Mouse (Mus musculus): ENCODE data around the gene Peli1. TPM values are rescaled to one million over a fixed set of nuclear protein-coding genes. Genes with fewer than 3 reads are reported as not detected.
A peak's percentile ranks its signal among the peaks of the same experiment; 100 is the strongest.

Peli1 gene
- total RNA-seq, 2 experiments from 2014 or later: 17.5 to 26.2 TPM

GRCm38 (mm10) chr11:21091428-21092405, 626 bp downstream of the Peli1 start:
- ATAC-seq (replicated peaks; ENCODE audit: low FRiP score, poor library complexity, severe bottlenecking): peak; percentile 56

- no peak for ATAC-seq (replicated peaks; ENCODE audit: low FRiP score, poor library complexity, severe bottlenecking)
Observed at GRCm38 (mm10) chr11:21092621-21093020, 1.5 kb downstream of the Peli1 start.

GRCm38 (mm10) chr11:21093081-21093815, 2.2 kb downstream of the Peli1 start:
- no peak for ATAC-seq (replicated peaks; ENCODE audit: low FRiP score, poor library complexity, severe bottlenecking)

DNA sequence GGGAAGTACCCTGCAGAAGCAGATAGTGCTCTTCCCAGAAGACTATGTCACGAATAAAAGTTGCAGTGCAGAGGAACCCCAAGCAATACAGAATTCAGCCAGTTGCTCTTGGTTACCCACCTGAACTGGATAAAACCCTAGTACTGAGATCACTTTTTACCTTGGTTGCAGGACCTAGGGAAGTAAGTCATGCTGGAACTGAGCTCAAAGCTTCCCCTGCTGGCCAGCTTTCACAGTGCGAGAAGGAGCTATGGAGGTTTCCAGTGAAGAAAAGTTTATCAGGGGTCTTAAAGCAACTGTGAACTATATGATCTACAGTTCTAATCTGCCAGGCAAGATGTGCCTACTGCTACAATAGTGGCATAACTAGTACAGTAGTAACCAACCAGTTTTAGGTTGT, 5.5 kb downstream of the Peli1 start:
- ATAC-seq (replicated peaks; ENCODE audit: low FRiP score, poor library complexity, severe bottlenecking): 0 out of 2 replicates have a peak, but pooled peaks have one; percentile 34

DNA sequence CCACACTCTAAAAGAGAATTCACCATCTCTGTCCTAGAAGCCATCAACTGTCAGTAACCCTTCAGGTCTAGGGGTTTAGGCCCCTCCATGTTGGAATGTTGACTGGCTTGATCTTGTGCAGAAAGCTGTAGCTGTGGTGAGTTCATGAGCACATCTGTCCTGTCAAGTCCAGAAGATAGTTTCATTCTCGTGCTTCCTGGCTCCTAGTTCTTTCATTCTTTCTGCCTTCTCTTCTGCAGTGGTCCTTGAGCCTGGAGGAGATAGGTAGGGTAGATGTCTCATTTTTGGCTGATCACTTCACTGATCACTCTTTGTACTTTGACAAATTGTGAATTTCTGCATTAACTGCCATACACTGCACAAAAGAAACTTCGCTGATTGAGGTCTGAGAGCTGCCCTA, 7.4 kb downstream of the Peli1 start:
- no peak for ATAC-seq (replicated peaks; ENCODE audit: low FRiP score, poor library complexity, severe bottlenecking)

- ATAC-seq (replicated peaks; ENCODE audit: low FRiP score, poor library complexity, severe bottlenecking): no peak
Observed at GRCm38 (mm10) chr11:21100704-21101103, 9.6 kb downstream of the Peli1 start.

- ATAC-seq (replicated peaks; ENCODE audit: low FRiP score, poor library complexity, severe bottlenecking): no peak
Observed at GRCm38 (mm10) chr11:21101286-21101685, 10.2 kb downstream of the Peli1 start.

- ATAC-seq (replicated peaks; ENCODE audit: low FRiP score, poor library complexity, severe bottlenecking): no peak
Observed at GRCm38 (mm10) chr11:21102273-21103005, 11.3 kb downstream of the Peli1 start.

GRCm38 (mm10) chr11:21103186-21103585, 12.1 kb downstream of the Peli1 start:
- ATAC-seq (replicated peaks; ENCODE audit: low FRiP score, poor library complexity, severe bottlenecking): no peak

DNA sequence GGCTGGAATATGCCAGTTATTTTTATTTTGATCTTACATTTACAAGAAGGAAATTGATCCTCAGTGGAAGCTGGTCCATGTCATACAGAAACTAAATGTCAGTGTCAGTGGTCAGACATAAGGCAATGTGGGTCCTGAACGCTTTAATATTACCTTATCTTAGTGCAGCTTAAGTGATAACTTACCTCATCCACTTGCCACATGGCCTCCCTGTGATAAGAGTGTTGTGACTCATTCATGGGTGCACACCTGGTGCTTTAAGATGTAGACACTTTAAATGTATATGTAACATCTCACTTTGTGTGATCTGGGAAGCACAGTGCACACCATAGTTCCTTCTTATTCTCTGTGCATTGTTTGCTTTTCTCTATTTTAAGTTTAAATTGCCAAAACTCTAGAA, 14.3 kb downstream of the Peli1 start:
- ATAC-seq (replicated peaks; ENCODE audit: low FRiP score, poor library complexity, severe bottlenecking): no peak

DNA sequence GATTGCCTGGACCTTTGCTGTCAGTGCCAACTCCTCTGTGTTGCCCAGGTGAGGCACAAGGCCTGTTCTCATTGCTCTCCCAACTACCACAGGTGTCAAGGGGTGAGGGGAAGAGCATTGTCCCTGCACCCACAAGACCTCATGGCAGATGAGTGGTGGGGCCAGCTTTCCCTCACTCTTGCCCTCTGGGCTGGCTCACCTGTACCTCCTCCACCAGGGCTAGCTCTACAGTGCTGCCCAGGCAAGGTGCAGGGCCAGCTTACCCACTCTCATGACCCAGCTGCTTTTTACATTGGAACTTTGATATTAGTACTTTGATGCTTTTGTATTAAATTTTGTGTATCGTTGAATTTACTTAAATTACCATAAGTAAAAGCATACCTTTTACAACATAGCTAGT, 16.0 kb downstream of the Peli1 start:
- no peak for ATAC-seq (replicated peaks; ENCODE audit: low FRiP score, poor library complexity, severe bottlenecking)

- ATAC-seq (replicated peaks; ENCODE audit: low FRiP score, poor library complexity, severe bottlenecking): no peak
Observed at GRCm38 (mm10) chr11:21109279-21109678, 18.2 kb downstream of the Peli1 start.

- no peak for ATAC-seq (replicated peaks; ENCODE audit: low FRiP score, poor library complexity, severe bottlenecking)
Observed at GRCm38 (mm10) chr11:21114516-21114915, 23.4 kb downstream of the Peli1 start.

- ATAC-seq (replicated peaks; ENCODE audit: low FRiP score, poor library complexity, severe bottlenecking): no peak
Observed at GRCm38 (mm10) chr11:21115804-21116203, 24.7 kb downstream of the Peli1 start.

- ATAC-seq (replicated peaks; ENCODE audit: low FRiP score, poor library complexity, severe bottlenecking): no peak
Observed at GRCm38 (mm10) chr11:21116623-21117295, 25.7 kb downstream of the Peli1 start.

- ATAC-seq (replicated peaks; ENCODE audit: low FRiP score, poor library complexity, severe bottlenecking): no peak
Observed at GRCm38 (mm10) chr11:21121737-21122136, 30.6 kb downstream of the Peli1 start.

GRCm38 (mm10) chr11:21122399-21122798, 31.3 kb downstream of the Peli1 start:
- no peak for ATAC-seq (replicated peaks; ENCODE audit: low FRiP score, poor library complexity, severe bottlenecking)

DNA sequence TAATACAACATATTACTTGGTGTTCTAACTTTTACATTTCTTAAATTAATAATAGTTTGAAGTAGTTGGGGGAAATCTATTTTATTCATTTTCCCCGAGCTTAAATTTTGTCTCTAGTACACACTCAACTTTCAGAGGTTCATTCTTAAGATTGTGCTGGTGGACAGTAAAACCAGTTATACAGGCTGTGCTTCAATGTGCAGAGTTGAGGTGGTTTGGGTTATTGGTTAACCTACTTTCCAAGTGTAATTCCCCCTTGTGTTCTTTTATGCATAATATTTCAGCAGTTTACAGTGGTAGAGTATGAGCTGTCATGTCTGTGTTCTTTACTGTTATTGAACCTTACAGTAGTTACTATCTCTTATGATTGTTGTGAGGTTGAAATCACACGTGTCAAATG, 40.6 kb downstream of the Peli1 start:
- no peak for ATAC-seq (replicated peaks; ENCODE audit: low FRiP score, poor library complexity, severe bottlenecking)

- ATAC-seq (replicated peaks; ENCODE audit: low FRiP score, poor library complexity, severe bottlenecking): no peak
Observed at GRCm38 (mm10) chr11:21134875-21135451, 43.9 kb downstream of the Peli1 start.

Data from erythroblast, adult 5-6 weeks (primary cell).